Mouse (Mus musculus) kidney, adult 11 months (tissue): Measurements from ENCODE around the gene Clstn3.
"Not testable (repeated sequence)": the region's sequence is repeated elsewhere in the genome, so short reads cannot be mapped to it uniquely, and the experiment has no call there.

Experiments
- DNase-seq: peaks from one replicate; pipeline ENCODE4 v3.0.0; 2022

Clstn3 gene

DNA sequence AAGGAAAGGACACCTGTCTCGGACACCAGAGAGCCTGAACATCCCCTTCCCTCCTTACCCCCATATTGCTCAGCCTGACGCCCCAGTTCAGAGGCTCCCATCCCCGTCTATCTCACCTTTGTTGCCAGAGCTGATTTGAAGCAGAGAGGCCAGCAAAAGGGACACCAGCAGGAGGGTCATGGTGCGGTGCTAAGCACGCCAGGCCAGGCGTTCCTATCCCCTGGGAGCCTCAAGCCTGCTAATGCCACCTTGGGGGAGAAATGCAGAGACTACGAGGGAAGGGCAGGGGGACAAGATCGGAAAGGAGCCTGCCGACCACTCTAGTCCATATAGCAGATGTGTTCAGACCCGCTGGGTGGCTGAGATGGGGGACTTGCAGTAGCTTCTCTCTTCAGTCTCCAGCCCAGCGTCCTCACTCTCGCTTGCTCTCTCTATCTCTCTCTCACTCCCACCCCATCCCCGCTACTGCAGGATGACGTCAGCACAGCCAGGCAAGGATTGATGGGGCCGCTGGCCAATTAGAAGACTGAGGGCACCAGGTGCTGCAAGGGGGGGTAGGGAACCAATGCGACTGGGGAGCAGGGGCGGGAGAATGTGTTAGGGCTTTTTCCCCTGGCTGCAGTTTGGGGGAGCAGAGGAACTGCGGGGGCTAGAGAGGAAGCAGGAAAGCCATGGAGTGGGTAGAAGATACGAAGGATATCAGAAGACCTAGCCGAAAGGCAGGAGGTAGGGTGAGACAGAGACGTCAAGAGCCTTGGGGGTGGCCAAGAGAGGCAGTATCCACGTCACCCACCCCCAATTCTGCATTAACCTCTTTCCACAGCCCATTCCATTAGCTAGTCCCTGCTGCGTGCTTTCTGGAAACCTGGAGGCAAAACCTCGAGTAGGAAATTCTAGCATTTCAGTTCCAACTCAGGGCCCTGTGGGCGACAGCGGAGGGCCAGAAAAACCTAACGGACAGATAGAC lies at the start of gene Clstn3:
TSS of gene Clstn3 (minus strand) at position 490 of the 967 bp plus-strand sequence.
- DNase-seq: peak; percentile 46

DNA sequence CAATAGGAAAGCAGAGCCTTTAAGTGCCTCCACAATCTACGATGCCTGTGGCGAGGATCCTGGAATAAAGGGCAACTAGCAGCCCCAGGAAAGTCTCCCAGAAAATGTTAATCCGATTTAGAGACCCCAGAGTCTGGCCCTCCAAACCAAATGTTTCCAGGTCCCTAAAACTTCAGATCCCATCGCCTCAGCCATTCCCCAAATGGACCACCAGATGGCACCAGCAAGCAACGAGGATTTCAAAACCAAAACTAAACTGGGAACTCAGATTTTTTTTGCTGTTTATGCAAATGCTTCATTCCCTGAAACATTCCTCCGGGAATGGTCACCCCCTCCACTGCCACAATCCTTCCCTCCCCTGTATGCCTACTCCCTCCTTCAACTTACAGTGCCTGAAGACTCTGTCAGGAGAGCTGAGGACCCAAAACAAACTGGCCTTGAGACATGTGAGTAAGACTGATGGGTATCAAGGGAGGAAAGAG lies 47.8 kb upstream of the Clstn3 start, which contains the start of gene C1ra:
TSS of gene C1ra (plus strand) at position 51 of the 482 bp plus-strand sequence.
- DNase-seq: peak; percentile 45

GRCm38 (mm10) chr6:124511936-124512335 lies 47.3 kb upstream of the Clstn3 start:
- no peak for DNase-seq

DNA sequence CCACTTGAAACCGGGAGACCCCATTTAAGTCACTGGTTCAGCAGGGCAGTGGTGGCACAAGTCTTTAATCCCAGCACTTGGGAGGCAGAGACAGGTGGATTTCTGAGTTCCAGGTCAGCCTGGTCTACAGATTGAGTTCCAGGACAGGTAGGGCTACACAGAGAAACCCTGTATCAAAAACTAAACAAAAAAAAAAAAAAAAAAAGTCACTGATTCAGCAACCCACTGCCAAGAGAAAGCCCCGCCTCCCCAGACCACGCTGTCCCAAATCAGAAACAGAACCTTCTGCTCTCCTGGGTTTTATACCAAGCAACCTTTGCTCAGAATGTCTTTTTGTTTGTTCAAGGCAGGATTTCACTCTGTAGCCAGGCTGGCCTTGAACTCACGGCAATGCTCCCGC lies 44.6 kb upstream of the Clstn3 start:
- not testable (repeated sequence) for DNase-seq

DNA sequence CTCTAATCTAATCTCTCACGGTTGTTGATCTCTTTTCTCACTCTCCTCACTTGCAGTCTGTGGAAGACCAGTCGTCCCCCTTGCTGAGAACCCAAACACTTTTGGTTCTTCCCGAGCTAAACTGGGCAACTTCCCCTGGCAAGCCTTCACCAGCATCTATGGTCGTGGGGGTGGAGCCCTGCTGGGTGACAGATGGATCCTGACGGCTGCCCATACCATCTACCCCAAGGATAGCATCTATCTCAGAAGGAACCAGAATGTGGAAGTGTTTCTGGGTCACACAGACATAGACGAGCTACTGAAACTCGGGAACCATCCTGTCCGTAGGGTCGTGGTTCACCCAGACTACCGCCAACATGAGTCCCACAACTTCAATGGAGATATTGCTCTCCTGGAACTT lies 43.7 kb upstream of the Clstn3 start:
- no peak for DNase-seq

DNA sequence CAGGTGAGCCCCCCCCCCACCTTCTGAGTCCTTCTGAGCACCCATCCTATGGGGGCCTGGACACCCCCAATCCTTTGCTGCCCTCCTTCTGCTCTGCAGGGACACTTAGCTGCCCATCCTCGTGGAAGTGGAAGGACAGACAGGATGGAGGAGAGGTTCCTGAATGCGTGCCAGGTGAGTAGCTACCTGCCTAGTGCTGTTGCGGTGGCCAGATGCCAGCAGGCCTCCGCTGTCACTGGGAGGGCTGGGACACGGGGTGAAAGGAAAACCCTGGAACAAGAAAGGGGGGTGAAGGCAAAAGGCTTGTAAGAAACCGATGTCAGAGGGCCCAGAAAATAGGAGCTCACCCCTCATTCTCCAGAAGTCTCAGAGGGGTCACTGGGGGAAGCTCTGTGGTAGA lies 42.4 kb upstream of the Clstn3 start:
- DNase-seq: no peak

- DNase-seq: no peak
Measured at GRCm38 (mm10) chr6:124505028-124505427, 40.4 kb upstream of the Clstn3 start.

DNA sequence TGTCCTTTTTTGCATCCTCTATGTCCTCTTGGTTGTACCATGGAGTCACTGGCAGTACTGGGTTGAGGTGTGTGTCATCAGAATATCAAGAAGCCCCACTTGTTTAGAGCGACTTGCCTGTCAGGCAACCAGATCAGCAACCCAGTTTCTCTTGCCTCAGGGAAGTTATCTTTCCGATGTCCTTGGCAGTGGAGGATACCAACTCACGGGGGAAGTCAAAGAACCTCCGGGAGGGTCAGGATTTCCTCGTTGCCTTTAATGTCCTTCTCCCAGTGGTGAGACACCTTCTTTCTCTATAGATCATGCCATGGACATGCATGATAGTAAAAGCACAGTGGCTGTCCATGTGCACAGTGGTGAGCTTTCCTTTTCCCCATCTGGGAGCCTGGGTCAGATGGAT lies 37.4 kb upstream of the Clstn3 start:
- DNase-seq: no peak

DNA sequence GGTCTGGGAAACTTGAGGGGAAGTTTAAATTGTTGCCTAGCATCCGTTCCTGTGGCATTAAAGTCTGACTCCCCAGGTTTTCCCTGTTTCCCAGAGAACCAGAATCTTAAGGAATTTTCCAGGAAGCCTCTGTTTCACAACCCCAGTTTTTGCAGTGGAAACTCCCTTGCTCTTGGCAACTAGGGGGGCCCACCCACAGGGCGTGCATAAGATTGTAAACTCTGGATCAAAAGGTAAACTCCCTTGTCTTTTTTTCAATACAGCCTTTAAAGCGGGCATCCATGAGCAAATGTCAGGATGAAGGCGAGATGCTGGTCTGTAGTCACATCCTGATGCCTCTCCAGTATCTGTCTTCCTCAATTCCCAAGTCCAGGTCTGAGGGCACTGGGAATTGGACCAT lies 36.9 kb upstream of the Clstn3 start:
- DNase-seq: no peak

DNA sequence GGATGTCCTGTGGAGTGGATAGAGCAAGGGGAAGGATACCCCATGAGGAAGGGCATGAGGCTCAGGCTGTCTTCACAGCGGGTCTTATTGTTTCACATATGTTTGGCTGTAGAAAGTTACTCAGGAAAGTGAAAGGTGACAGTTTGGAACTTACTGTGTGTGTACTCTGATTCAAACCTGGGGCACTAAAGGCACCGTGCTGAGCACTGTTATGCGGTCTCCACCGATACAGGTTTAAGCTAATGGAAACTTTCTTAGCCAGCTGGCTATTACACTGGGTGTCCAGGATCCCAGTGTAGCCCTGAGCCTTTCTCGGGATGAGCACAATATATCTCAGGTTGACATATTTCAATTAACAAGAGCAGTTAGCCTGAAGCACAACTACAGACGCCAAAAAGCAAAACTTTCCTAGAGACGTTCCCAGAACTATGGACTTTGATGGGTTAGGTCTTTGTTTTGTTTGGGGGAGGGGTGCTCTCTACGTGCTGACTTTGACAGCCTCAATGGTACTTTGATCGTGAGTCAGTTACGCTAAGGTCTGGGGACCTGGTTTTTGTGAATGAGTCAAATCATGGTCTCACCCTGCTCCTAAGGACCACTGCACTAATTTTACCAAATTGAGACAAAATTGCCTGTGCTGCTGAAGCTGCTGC lies 35.4 kb upstream of the Clstn3 start:
- no peak for DNase-seq

- no peak for DNase-seq
Measured at GRCm38 (mm10) chr6:124496054-124496453, 31.5 kb upstream of the Clstn3 start.

GRCm38 (mm10) chr6:124493886-124494285 lies 29.3 kb upstream of the Clstn3 start:
- no peak for DNase-seq

GRCm38 (mm10) chr6:124492842-124493561 lies 28.4 kb upstream of the Clstn3 start, which contains the start of gene C1rl:
TSS of gene C1rl (plus strand) at chr6:124493113.
- DNase-seq: peak; percentile 91

GRCm38 (mm10) chr6:124491427-124491826 lies 26.8 kb upstream of the Clstn3 start:
- DNase-seq: no peak

DNA sequence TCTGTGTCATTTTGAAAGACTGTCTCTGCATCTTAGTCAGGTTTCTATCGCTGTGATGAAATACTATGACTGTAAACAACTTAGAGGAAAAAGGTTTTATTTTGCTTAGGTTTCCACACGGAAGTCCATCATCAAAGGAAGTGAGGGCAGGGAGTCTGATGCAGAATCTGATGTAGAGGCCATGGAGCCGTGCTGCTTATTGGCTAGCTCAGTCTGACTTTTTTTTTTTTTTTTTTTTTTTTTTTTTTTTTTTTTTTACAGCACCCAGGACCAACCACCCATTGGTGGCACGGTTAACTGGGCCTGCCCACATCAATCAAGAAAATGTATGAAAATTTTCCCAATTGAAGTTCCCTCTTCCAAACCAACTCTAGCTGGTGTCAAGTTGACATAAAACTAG lies 24.4 kb upstream of the Clstn3 start:
- DNase-seq: no peak

DNA sequence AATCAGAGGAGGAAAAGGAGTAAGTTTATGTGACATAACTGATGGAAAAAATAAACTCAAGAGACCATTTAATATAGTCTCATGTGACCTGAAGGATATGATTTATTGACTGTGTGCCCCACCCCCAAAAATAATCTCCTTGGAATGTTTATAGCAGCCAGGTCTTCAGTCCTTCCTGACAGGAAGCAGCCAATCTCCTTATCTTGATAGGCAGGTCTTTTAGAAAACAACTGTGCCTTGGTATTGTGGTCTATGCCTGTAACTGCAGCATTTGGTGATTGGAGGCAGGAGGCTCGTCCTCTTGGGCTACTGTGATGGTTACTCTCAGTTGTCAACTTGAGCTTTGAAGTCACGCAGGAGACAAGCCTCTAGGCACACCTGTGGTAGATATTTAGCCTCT lies 22.9 kb upstream of the Clstn3 start:
- no peak for DNase-seq

GRCm38 (mm10) chr6:124485414-124486144 lies 21.0 kb upstream of the Clstn3 start:
- DNase-seq: peak; percentile 21

DNA sequence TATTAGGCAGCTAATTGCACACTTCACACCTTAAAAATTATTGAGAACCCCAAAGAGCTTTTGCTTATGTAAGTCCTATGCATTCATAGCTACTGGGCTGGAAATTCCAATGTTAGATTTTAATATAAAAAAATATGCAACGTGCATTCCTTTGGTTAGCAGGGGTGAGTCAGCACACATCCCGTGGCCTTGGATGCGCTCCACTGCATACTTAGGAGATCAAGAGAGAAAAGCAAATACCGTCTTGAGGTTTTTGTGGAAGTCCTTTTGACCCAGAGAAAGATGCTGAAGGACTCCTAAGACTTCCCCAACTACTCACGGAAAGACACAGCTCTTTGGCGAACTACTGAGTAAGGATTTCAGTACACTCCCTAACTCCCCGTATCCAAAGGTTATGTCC lies 20.3 kb upstream of the Clstn3 start:
- peak; percentile 22 for DNase-seq

DNA sequence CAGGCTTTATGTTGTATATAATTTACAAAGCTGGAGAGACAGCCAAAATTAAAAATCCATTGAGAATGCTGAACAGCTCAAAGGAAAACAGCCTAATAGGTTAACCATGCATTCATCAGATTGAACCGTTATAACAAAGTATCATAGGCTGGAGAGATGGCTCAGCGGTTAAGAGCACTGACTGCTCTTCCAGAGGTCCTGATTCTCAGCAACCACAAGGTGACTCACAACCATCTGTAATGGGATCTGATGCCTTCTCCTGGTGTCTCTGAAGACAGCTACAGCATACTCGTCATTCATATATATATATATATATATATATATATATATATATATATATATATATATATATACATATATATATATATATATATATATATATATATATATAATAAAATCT lies 19.2 kb upstream of the Clstn3 start:
- not testable (repeated sequence) for DNase-seq

GRCm38 (mm10) chr6:124481571-124481970 lies 17.0 kb upstream of the Clstn3 start:
- DNase-seq: peak; percentile 76

DNA sequence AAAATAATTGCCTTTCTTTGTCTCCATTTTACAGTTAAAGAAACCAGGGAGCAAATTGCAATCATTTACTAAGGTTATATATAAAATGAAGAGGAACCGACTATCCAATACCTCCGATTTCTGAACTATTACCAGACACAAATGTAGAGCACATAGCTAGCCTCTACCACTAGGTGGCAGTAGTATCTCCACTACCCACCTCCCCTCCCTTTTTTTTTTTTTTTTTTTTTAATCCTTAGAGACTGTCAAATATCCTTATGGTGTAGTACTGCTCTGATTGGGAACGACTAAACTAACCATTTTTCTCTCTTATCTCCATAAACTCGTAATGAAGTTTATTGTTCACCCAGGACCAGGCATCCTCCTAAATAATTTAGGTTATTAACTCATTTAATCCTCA lies 15.7 kb upstream of the Clstn3 start:
- no peak for DNase-seq

- DNase-seq: no peak
Measured at GRCm38 (mm10) chr6:124479573-124479930, 15.0 kb upstream of the Clstn3 start.
